Mouse (Mus musculus) thymus, postnatal 36 days (tissue): Measurements from ENCODE around the gene Olfr365.

Experiments
- DNase-seq, 2 experiments: peaks; one replicate each; pipeline ENCODE4 v3.0.0; 2022; ENCODE audit warnings: mixed read lengths in 2 of 2

Gene Olfr365

DNA sequence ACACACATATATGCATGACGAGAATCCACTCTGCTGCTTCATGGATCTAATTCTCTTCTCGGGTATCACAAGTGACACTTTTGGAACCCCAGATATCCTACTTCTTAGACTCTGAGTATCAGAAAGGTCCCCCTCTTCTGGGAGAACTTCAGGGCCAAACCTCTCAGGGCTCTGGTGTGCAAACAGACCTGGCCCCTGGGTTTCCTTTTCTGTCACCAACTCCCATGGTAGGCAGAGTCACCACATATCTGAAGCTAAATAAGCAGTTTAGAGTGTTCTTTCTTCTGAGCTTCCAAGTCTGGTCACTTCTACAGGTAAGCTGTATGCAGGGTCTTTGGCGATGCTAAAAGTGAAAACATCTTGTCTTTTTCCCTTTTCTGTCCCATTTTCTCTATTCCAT is at the start of gene Olfr365:
Gene Olfr365 (plus strand): TSS at position 301 of the 400 bp plus-strand sequence.
- no peak for DNase-seq

DNA sequence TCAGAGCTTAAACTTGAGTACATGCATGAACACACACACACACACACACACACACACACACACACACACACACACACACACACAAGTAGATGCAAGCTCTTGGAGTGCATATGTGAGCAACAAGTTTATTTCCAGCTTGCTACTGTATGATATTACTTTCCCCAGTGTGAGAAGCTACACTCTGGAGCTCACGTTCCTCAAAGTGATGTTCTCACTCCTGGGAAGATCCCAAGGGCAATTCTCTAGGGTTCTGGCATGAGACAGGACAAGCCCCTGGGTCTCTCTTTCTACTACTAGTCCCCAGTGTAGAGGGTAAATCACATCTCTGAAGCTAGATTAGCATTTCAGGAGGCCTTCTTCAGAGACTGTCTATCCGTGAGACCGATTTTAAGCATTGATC is 49.0 kb upstream of the Olfr365 start, which contains the start of gene Olfr364-ps1:
Gene Olfr364-ps1 (plus strand): TSS at position 301 of the 400 bp plus-strand sequence.
- DNase-seq, result no peak

DNA sequence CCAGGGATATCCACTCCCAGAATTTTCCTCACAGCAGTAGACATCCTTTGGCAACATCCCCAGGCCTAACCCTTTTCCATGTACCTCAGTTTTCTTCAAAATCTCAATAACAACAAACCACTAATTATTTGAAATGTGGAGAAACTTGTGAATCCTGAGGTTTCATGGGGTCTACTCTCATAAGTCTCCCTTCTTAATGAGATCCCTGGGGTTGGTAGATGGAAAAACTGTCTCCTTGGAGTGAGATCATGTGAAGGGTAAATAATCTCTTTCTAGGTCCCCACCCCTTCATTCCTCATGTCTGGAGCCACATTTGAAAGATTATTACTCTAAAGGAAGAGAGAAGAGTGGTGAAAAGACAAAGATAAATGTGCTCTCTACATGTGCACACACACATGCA is 23.3 kb downstream of the Olfr365 start, which contains the start of gene Olfr366:
Gene Olfr366 (plus strand): TSS at position 301 of the 400 bp plus-strand sequence.
- no peak for DNase-seq
